Mouse (Mus musculus): ENCODE results near the gene Ppm1h. TPM values are rescaled to one million over a fixed set of nuclear protein-coding genes. Genes with fewer than 3 reads are reported as not detected.

The Ppm1h gene
- polyA plus RNA-seq, 1 experiment = 0.13 TPM

- no peak overlapping the region for H3K4me2 ChIP-seq (ENCODE audit: low read depth)
- no peaks in the 10 kb centered on the region for H3K27me3 ChIP-seq (ENCODE audit: control insufficient read depth, insufficient read depth, insufficient read length)
- no peaks in the 10 kb centered on the region for H3K79me2 ChIP-seq (ENCODE audit: control insufficient read depth, insufficient read depth)
- H3K4me3 ChIP-seq = no peak overlapping the region
- TF ChIP-seq CEBPB (IDR thresholded peaks at IDR 0.05; ENCODE audit: insufficient read depth, poor library complexity, severe bottlenecking) (no peak), POLR2A (IDR thresholded peaks at IDR 0.05; ENCODE audit: insufficient read length, low read depth) (no peak), SRF (IDR thresholded peaks at IDR 0.05; ENCODE audit: control insufficient read depth, insufficient read length, low read depth) (no peak), TCF3 (IDR thresholded peaks at IDR 0.05; ENCODE audit: insufficient read length, low read depth) (no peak), MYOG (IDR thresholded peaks at IDR 0.05; ENCODE audit: control insufficient read depth in 1 of 3, insufficient read depth in 1 of 3, insufficient read length in 2 of 3, low read depth in 2 of 3) (no peak), REST (IDR thresholded peaks at IDR 0.05; ENCODE audit: insufficient read depth, insufficient read length) (no peak), POLR2AphosphoS2 (IDR thresholded peaks at IDR 0.05; ENCODE audit: insufficient read length, low read depth) (no peak), TCF12 (IDR thresholded peaks at IDR 0.05; ENCODE audit: insufficient read depth, poor library complexity, severe bottlenecking) (no peak), MYOD1 (IDR thresholded peaks at IDR 0.05; ENCODE audit: control insufficient read depth in 1 of 3, insufficient read length in 2 of 3, low read depth in 2 of 3) (no peak)
- no peaks in the 10 kb centered on the region for H3K36me3 ChIP-seq (ENCODE audit: control insufficient read depth, insufficient read depth)
- no peak overlapping the region for H3ac ChIP-seq (ENCODE audit: control insufficient read depth, insufficient read length)
These were observed 53.6 kb downstream of the Ppm1h start for GRCm38 (mm10) chr10:122732146-122732545.

GRCm38 (mm10) chr10:122734521-122734920 lies 56.0 kb downstream of the Ppm1h start:
- H3K27me3 ChIP-seq (ENCODE audit: control insufficient read depth, insufficient read depth, insufficient read length) = no peaks in the 10 kb centered on the region
- no peak overlapping the region for H3K4me3 ChIP-seq
- TF ChIP-seq MAX (IDR thresholded peaks at IDR 0.05; ENCODE audit: low read depth) (no peak), MYOG (IDR thresholded peaks at IDR 0.05; ENCODE audit: control insufficient read depth in 1 of 3, insufficient read depth in 1 of 3, insufficient read length in 2 of 3, low read depth in 2 of 3) (no peak), POLR2A (IDR thresholded peaks at IDR 0.05; ENCODE audit: insufficient read length, low read depth) (no peak), TCF3 (IDR thresholded peaks at IDR 0.05; ENCODE audit: insufficient read length, low read depth) (no peak)
- no peaks in the 10 kb centered on the region for H3K79me2 ChIP-seq (ENCODE audit: control insufficient read depth, insufficient read depth)
- H3K4me2 ChIP-seq (ENCODE audit: low read depth) = no peak overlapping the region
- no peak overlapping the region for H3ac ChIP-seq (ENCODE audit: control insufficient read depth, insufficient read length)
- H3K36me3 ChIP-seq (ENCODE audit: control insufficient read depth, insufficient read depth) = no peaks in the 10 kb centered on the region

GRCm38 (mm10) chr10:122735284-122735784 lies 56.8 kb downstream of the Ppm1h start:
- no peak for TF ChIP-seq TCF12 (IDR thresholded peaks at IDR 0.05; ENCODE audit: insufficient read depth, poor library complexity, severe bottlenecking)
- TF ChIP-seq USF1 (IDR thresholded peaks at IDR 0.05; ENCODE audit: low read depth) = no peak
- no peak for TF ChIP-seq CEBPB (IDR thresholded peaks at IDR 0.05; ENCODE audit: insufficient read depth, poor library complexity, severe bottlenecking)
- no peak for TF ChIP-seq E2F4 (IDR thresholded peaks at IDR 0.05; ENCODE audit: insufficient read depth)
- TF ChIP-seq MAX (IDR thresholded peaks at IDR 0.05; ENCODE audit: low read depth) = no peak
- no peak for TF ChIP-seq TCF3 (IDR thresholded peaks at IDR 0.05; ENCODE audit: insufficient read length, low read depth)
- TF ChIP-seq POLR2A (IDR thresholded peaks at IDR 0.05; ENCODE audit: insufficient read length, low read depth) = no peak
- no peak for TF ChIP-seq MYOG (IDR thresholded peaks at IDR 0.05; ENCODE audit: control insufficient read depth in 1 of 3, insufficient read depth in 1 of 3, insufficient read length in 2 of 3, low read depth in 2 of 3)
- TF ChIP-seq POLR2AphosphoS2 (IDR thresholded peaks at IDR 0.05; ENCODE audit: insufficient read length, low read depth) = no peak
- no peak for TF ChIP-seq REST (IDR thresholded peaks at IDR 0.05; ENCODE audit: insufficient read depth, insufficient read length)
- TF ChIP-seq MYOD1 (IDR thresholded peaks at IDR 0.05; ENCODE audit: control insufficient read depth in 1 of 3, insufficient read length in 2 of 3, low read depth in 2 of 3) = no peak
- no peak for TF ChIP-seq SRF (IDR thresholded peaks at IDR 0.05; ENCODE audit: control insufficient read depth, insufficient read length, low read depth)
- H3K27me3 ChIP-seq (ENCODE audit: control insufficient read depth, insufficient read depth, insufficient read length) = no peaks in the 10 kb centered on the region
- no peak overlapping the region for H3ac ChIP-seq (ENCODE audit: control insufficient read depth, insufficient read length)
- no peak overlapping the region for H3K4me2 ChIP-seq (ENCODE audit: low read depth)
- no peaks in the 10 kb centered on the region for H3K79me2 ChIP-seq (ENCODE audit: control insufficient read depth, insufficient read depth)
- no peaks in the 10 kb centered on the region for H3K36me3 ChIP-seq (ENCODE audit: control insufficient read depth, insufficient read depth)
- H3K4me3 ChIP-seq = no peak overlapping the region

GRCm38 (mm10) chr10:122736835-122737234 lies 58.3 kb downstream of the Ppm1h start:
- TF ChIP-seq USF1 (IDR thresholded peaks at IDR 0.05; ENCODE audit: low read depth) (no peak), MYOG (IDR thresholded peaks at IDR 0.05; ENCODE audit: control insufficient read depth in 1 of 3, insufficient read depth in 1 of 3, insufficient read length in 2 of 3, low read depth in 2 of 3) (no peak), E2F4 (IDR thresholded peaks at IDR 0.05; ENCODE audit: insufficient read depth) (no peak), SRF (IDR thresholded peaks at IDR 0.05; ENCODE audit: control insufficient read depth, insufficient read length, low read depth) (no peak), MYOD1 (IDR thresholded peaks at IDR 0.05; ENCODE audit: control insufficient read depth in 1 of 3, insufficient read length in 2 of 3, low read depth in 2 of 3) (no peak), TCF12 (IDR thresholded peaks at IDR 0.05; ENCODE audit: insufficient read depth, poor library complexity, severe bottlenecking) (no peak), CEBPB (IDR thresholded peaks at IDR 0.05; ENCODE audit: insufficient read depth, poor library complexity, severe bottlenecking) (no peak), MAX (IDR thresholded peaks at IDR 0.05; ENCODE audit: low read depth) (no peak), TCF3 (IDR thresholded peaks at IDR 0.05; ENCODE audit: insufficient read length, low read depth) (no peak), POLR2A (IDR thresholded peaks at IDR 0.05; ENCODE audit: insufficient read length, low read depth) (no peak), REST (IDR thresholded peaks at IDR 0.05; ENCODE audit: insufficient read depth, insufficient read length) (no peak), POLR2AphosphoS2 (IDR thresholded peaks at IDR 0.05; ENCODE audit: insufficient read length, low read depth) (no peak)

GRCm38 (mm10) chr10:122738526-122738925 lies 60.0 kb downstream of the Ppm1h start:
- no peak for TF ChIP-seq REST (IDR thresholded peaks at IDR 0.05; ENCODE audit: insufficient read depth, insufficient read length)
- Histone ChIP-seq H3K36me3 (ENCODE audit: control insufficient read depth, insufficient read depth) (no peaks in the 10 kb centered on the region), H3K4me2 (ENCODE audit: low read depth) (no peak overlapping the region), H3K79me2 (ENCODE audit: control insufficient read depth, insufficient read depth) (no peaks in the 10 kb centered on the region), H3K27me3 (ENCODE audit: control insufficient read depth, insufficient read depth, insufficient read length) (no peaks in the 10 kb centered on the region), H3ac (ENCODE audit: control insufficient read depth, insufficient read length) (no peak overlapping the region), H3K4me3 (no peak overlapping the region)

More at GRCm38 (mm10) chr10:122736835-122737234, 58.3 kb downstream of the Ppm1h start:
- Histone ChIP-seq H3K79me2 (ENCODE audit: control insufficient read depth, insufficient read depth) (no peaks in the 10 kb centered on the region), H3K4me3 (no peak overlapping the region), H3K27me3 (ENCODE audit: control insufficient read depth, insufficient read depth, insufficient read length) (no peaks in the 10 kb centered on the region), H3K36me3 (ENCODE audit: control insufficient read depth, insufficient read depth) (no peaks in the 10 kb centered on the region), H3K4me2 (ENCODE audit: low read depth) (no peak overlapping the region), H3ac (ENCODE audit: control insufficient read depth, insufficient read length) (no peak overlapping the region)

All from myocyte (in vitro differentiated cells).